Comparison of ENCODE assay signal across 12 mouse cellular contexts in genomic region chr5:113291125-113291524, GRCm38 (mm10). TPM values are rescaled to one million over a fixed set of nuclear protein-coding genes. Genes with fewer than 3 reads are reported as not detected.
"Had no signal": no experiment of that assay in that cellular context is flagged by ENCODE, and none has a peak within 500 bp of the region (broad histone marks: within the 10 kb centered on the region; RNA-seq: fewer than 3 reads in every experiment).

No protein-coding gene starts in this region.

- H3K27ac ChIP-seq: limb, embryonic 15.5 days; liver, embryonic 12.5 days; lung, embryonic 15.5 days; macrophage; midbrain, embryonic 15.5 days; neural tube, embryonic 13.5 days had no signal

- H3K36me3 ChIP-seq: limb, embryonic 15.5 days; liver, embryonic 12.5 days; lung, embryonic 15.5 days; midbrain, embryonic 15.5 days had no signal

- DNase-seq: kidney, postnatal 25 days; lung, postnatal 14 days; retina, postnatal 1 day; right cerebral cortex, postnatal 14 days; thymus, postnatal 4 days had no signal

- H3K4me3 ChIP-seq: limb, embryonic 15.5 days; liver, embryonic 12.5 days; lung, embryonic 15.5 days; megakaryocyte, embryonic 14.5 days; midbrain, embryonic 15.5 days; neural tube, embryonic 13.5 days had no signal

- H3K4me1 ChIP-seq: liver, embryonic 12.5 days; lung, embryonic 15.5 days had no signal

- H3K9ac ChIP-seq: limb, embryonic 15.5 days; liver, embryonic 12.5 days; lung, embryonic 15.5 days; midbrain, embryonic 15.5 days; neural tube, embryonic 13.5 days had no signal

RNA-seq across cellular contexts. Expression of gene Sgsm1, which starts 19.5 kb away (rescaled TPM):
- polyA plus RNA-seq: macrophage had no signal
